Mouse (Mus musculus): Measurements from ENCODE around the gene Stum. TPM values are rescaled to one million over a fixed set of nuclear protein-coding genes. Genes with fewer than 3 reads are reported as not detected.

Gene Stum
- polyA plus RNA-seq, 1 experiment from 2014 or later = 0.45 TPM

DNA sequence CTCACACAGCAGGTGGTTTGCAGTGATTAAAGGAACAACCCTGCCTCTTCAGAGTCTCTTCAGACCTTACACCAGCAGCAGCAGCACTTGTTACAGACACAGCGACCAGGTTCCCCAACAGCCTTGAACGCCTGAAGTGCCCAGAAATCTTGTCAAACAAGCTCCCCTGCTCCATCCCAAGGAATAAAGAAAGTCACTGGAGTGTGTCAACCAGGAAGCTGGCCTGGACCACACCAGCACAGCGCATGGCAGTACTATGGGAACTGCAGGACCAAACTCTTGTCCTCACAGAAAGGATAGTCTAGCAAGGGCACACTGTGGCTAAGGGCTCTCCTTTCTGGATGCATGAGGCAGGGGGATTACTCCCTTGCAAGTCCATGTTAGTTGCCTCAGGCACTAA is 38.9 kb downstream of the Stum start:
- WGBS = 54% methylated on average over 3 of the region's 3 CpGs
- H3K27ac ChIP-seq (replicated peaks in 1 of 2; ENCODE audit: control insufficient read depth in 1 of 2, insufficient read depth in 1 of 2, low read depth in 2 of 2, low read length in 2 of 2) = no peak overlapping the region
- ATAC-seq (ENCODE audit: insufficient number of reproducible peaks, insufficient read depth, low FRiP score, low read depth) = no peak
- no peaks in the 10 kb centered on the region; a peak in 1 of 4 replicates for H3K4me1 ChIP-seq (ENCODE audit: control insufficient read depth in 2 of 2, insufficient read depth in 2 of 2, low read length in 2 of 2)
- no peak overlapping the region for H3K4me3 ChIP-seq (ENCODE audit: control insufficient read depth in 1 of 2, insufficient read depth in 1 of 2, low read depth in 1 of 2, low read length in 2 of 2)
- peaks cover 46% of the 10 kb centered on the region for H3K27me3 ChIP-seq (ENCODE audit: control insufficient read depth, insufficient read depth, low read length)
- H3K9me3 ChIP-seq (ENCODE audit: control insufficient read depth, low read length) = no peaks in the 10 kb centered on the region
- no peak overlapping the region for H3K4me2 ChIP-seq (ENCODE audit: low read length)
- H3K36me3 ChIP-seq (ENCODE audit: control insufficient read depth, insufficient read depth, low read length) = no peaks in the 10 kb centered on the region
- H3K9ac ChIP-seq (ENCODE audit: low read length) = no peak overlapping the region

- peaks cover 71% of the 10 kb centered on the region for H3K27me3 ChIP-seq (ENCODE audit: control insufficient read depth, insufficient read depth, low read length)
- 62% methylated on average over 4 of the region's 4 CpGs for WGBS
- no peak for ATAC-seq (ENCODE audit: insufficient number of reproducible peaks, insufficient read depth, low FRiP score, low read depth)
Observed at GRCm38 (mm10) chr1:180439496-180439895, 43.8 kb downstream of the Stum start.

GRCm38 (mm10) chr1:180434925-180435324 is 48.4 kb downstream of the Stum start:
- H3K4me3 ChIP-seq (ENCODE audit: control insufficient read depth in 1 of 2, insufficient read depth in 1 of 2, low read depth in 1 of 2, low read length in 2 of 2) = no peak overlapping the region
- H3K36me3 ChIP-seq (ENCODE audit: control insufficient read depth, insufficient read depth, low read length) = no peaks in the 10 kb centered on the region
- no peaks in the 10 kb centered on the region for H3K9me3 ChIP-seq (ENCODE audit: control insufficient read depth, low read length)
- H3K9ac ChIP-seq (ENCODE audit: low read length) = no peak overlapping the region
- ATAC-seq (ENCODE audit: insufficient number of reproducible peaks, insufficient read depth, low FRiP score, low read depth) = no peak
- H3K27ac ChIP-seq (replicated peaks in 1 of 2; ENCODE audit: control insufficient read depth in 1 of 2, insufficient read depth in 1 of 2, low read depth in 2 of 2, low read length in 2 of 2) = no peak overlapping the region
- WGBS = 10% methylated on average over 9 of the region's 9 CpGs
- peaks cover 2% of the 10 kb centered on the region in 2 experiments; a peak in 2 of 4 replicates for H3K4me1 ChIP-seq (ENCODE audit: control insufficient read depth in 2 of 2, insufficient read depth in 2 of 2, low read length in 2 of 2)
- H3K4me2 ChIP-seq (ENCODE audit: low read length) = no peak overlapping the region
- H3K27me3 ChIP-seq (ENCODE audit: control insufficient read depth, insufficient read depth, low read length) = peaks cover 73% of the 10 kb centered on the region

More at GRCm38 (mm10) chr1:180439496-180439895, 43.8 kb downstream of the Stum start:
- no peaks in the 10 kb centered on the region for H3K36me3 ChIP-seq (ENCODE audit: control insufficient read depth, insufficient read depth, low read length)
- no peak overlapping the region for H3K4me3 ChIP-seq (ENCODE audit: control insufficient read depth in 1 of 2, insufficient read depth in 1 of 2, low read depth in 1 of 2, low read length in 2 of 2)
- H3K4me2 ChIP-seq (ENCODE audit: low read length) = no peak overlapping the region
- H3K27ac ChIP-seq (replicated peaks in 1 of 2; ENCODE audit: control insufficient read depth in 1 of 2, insufficient read depth in 1 of 2, low read depth in 2 of 2, low read length in 2 of 2) = no peak overlapping the region
- no peaks in the 10 kb centered on the region for H3K4me1 ChIP-seq (ENCODE audit: control insufficient read depth in 2 of 2, insufficient read depth in 2 of 2, low read length in 2 of 2)
- H3K9ac ChIP-seq (ENCODE audit: low read length) = no peak overlapping the region
- no peaks in the 10 kb centered on the region for H3K9me3 ChIP-seq (ENCODE audit: control insufficient read depth, low read length)

DNA sequence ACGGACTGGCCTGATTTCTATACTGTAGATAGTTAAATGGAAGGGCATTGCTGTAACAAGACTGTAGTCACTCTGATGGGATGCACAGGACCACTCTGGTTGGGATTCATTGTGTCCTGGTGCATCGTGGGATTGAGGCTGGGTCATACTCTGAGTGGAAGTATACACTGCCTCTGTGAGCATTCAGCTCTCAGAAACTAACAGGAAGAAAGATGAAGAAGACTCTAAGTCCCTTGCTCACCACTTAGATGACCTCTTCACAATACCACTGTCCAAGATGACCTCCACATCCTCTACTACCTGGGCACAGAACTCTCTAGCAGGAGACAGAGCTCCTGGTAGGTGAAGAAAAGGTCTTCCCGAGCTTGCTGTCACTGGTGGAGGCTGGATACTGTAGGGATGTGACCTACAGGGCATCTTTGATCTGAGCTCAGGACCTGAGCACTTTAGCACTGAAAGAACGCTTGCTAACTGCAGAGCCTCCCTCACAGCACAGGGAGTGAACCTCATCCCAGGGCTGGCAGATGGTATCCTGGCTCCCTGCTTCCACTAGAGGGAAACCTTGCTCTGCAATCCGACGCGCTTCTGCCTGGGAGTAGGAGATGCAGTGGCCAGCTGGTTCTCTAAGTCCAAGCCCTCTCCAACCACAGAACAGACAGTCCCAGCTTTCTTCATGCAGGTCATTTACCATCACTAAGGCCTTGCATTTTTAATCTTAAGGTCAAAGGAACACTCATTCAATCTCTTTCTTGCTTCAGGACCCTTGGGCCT is 49.3 kb downstream of the Stum start:
- H3K36me3 ChIP-seq (ENCODE audit: control insufficient read depth, insufficient read depth, low read length) = no peaks in the 10 kb centered on the region
- no peaks in the 10 kb centered on the region for H3K9me3 ChIP-seq (ENCODE audit: control insufficient read depth, low read length)
- ATAC-seq (ENCODE audit: insufficient number of reproducible peaks, insufficient read depth, low FRiP score, low read depth) = no peak
- H3K4me2 ChIP-seq (ENCODE audit: low read length) = no peak overlapping the region
- H3K27ac ChIP-seq (replicated peaks in 1 of 2; ENCODE audit: control insufficient read depth in 1 of 2, insufficient read depth in 1 of 2, low read depth in 2 of 2, low read length in 2 of 2) = no peak overlapping the region
- 16% methylated on average over 7 of the region's 7 CpGs for WGBS
- H3K4me1 ChIP-seq (ENCODE audit: control insufficient read depth in 2 of 2, insufficient read depth in 2 of 2, low read length in 2 of 2) = peaks cover 2% of the 10 kb centered on the region in 2 experiments; a peak in 3 of 4 replicates
- H3K4me3 ChIP-seq (ENCODE audit: control insufficient read depth in 1 of 2, insufficient read depth in 1 of 2, low read depth in 1 of 2, low read length in 2 of 2) = no peak overlapping the region
- no peak overlapping the region for H3K9ac ChIP-seq (ENCODE audit: low read length)
- H3K27me3 ChIP-seq (ENCODE audit: control insufficient read depth, insufficient read depth, low read length) = peaks cover 68% of the 10 kb centered on the region

DNA sequence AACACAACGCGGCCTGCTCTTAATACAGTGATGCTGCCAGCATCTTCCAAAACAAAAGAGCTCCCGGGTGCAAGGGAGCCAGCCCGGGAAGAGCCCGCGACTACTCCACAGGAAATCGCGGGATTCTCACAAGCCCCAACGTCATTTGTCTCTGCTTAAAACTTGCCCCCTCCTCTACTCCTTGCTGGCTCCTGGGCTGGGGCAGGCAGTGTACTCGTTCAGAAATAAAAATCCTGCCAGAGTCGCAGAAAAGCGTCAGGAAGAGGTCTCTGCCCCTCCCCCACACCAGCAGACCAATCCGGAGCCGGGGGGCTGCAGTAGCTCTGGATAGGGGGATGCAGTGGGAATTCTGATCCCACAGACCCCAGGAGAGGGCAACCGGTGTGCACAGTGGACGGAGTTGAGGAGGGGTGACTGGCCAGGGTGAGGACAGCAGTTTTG is 50.2 kb downstream of the Stum start:
- WGBS = 1% methylated on average over 16 of the region's 16 CpGs
- Histone ChIP-seq H3K4me3 (ENCODE audit: control insufficient read depth in 1 of 2, insufficient read depth in 1 of 2, low read depth in 1 of 2, low read length in 2 of 2) (peak overlapping the region; percentile 8 to 17; a peak in 3 of 4 replicates), H3K9ac (ENCODE audit: low read length) (peak overlapping the region; percentile 62), H3K27ac (replicated peaks in 1 of 2; ENCODE audit: control insufficient read depth in 1 of 2, insufficient read depth in 1 of 2, low read depth in 2 of 2, low read length in 2 of 2) (no peak overlapping the region), H3K36me3 (ENCODE audit: control insufficient read depth, insufficient read depth, low read length) (no peaks in the 10 kb centered on the region), H3K9me3 (ENCODE audit: control insufficient read depth, low read length) (no peaks in the 10 kb centered on the region), H3K4me1 (ENCODE audit: control insufficient read depth in 2 of 2, insufficient read depth in 2 of 2, low read length in 2 of 2) (peaks cover 2 to 4% of the 10 kb centered on the region in 2 experiments; a peak in 3 of 4 replicates), H3K4me2 (ENCODE audit: low read length) (peak overlapping the region; percentile 57), H3K27me3 (ENCODE audit: control insufficient read depth, insufficient read depth, low read length) (peaks cover 60% of the 10 kb centered on the region)
- no peak for ATAC-seq (ENCODE audit: insufficient number of reproducible peaks, insufficient read depth, low FRiP score, low read depth)

- peaks cover 9 to 11% of the 10 kb centered on the region in 2 experiments; a peak in 3 of 4 replicates for H3K4me1 ChIP-seq (ENCODE audit: control insufficient read depth in 2 of 2, insufficient read depth in 2 of 2, low read length in 2 of 2)
- H3K4me3 ChIP-seq (ENCODE audit: control insufficient read depth in 1 of 2, insufficient read depth in 1 of 2, low read depth in 1 of 2, low read length in 2 of 2) = no peak overlapping the region
- peaks cover 48% of the 10 kb centered on the region for H3K27me3 ChIP-seq (ENCODE audit: control insufficient read depth, insufficient read depth, low read length)
- no peak for ATAC-seq (ENCODE audit: insufficient number of reproducible peaks, insufficient read depth, low FRiP score, low read depth)
- H3K27ac ChIP-seq (replicated peaks in 1 of 2; ENCODE audit: control insufficient read depth in 1 of 2, insufficient read depth in 1 of 2, low read depth in 2 of 2, low read length in 2 of 2) = no peak overlapping the region
- H3K9ac ChIP-seq (ENCODE audit: low read length) = no peak overlapping the region
- H3K36me3 ChIP-seq (ENCODE audit: control insufficient read depth, insufficient read depth, low read length) = no peaks in the 10 kb centered on the region
- WGBS = 57% methylated on average over 12 of the region's 12 CpGs
- no peaks in the 10 kb centered on the region for H3K9me3 ChIP-seq (ENCODE audit: control insufficient read depth, low read length)
- H3K4me2 ChIP-seq (ENCODE audit: low read length) = no peak overlapping the region
Observed at GRCm38 (mm10) chr1:180431833-180432232, 51.5 kb downstream of the Stum start.

DNA sequence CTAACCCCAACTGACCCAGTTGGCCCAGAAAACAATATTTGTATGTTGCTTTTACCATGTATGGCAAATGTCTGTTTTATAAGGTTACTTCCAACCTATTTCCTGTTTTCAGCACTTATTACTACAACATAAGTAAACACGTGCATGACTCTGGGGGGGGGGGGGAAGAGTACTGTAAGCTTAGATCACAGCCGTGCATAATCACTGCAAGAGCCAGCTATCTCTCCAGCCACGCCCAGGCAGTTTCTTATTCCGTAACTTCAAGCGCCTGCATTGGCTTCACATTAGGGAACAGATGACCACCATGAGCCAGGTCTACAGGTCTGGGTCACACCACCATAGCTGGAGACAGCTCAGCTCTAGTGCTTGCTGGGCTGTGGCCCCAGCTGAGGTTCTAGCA is 53.5 kb downstream of the Stum start:
- H3K4me2 ChIP-seq (ENCODE audit: low read length) = no peak overlapping the region
- no peak overlapping the region for H3K9ac ChIP-seq (ENCODE audit: low read length)
- H3K36me3 ChIP-seq (ENCODE audit: control insufficient read depth, insufficient read depth, low read length) = no peaks in the 10 kb centered on the region
- WGBS = 46% methylated on average over 5 of the region's 5 CpGs
- no peak overlapping the region for H3K27ac ChIP-seq (replicated peaks in 1 of 2; ENCODE audit: control insufficient read depth in 1 of 2, insufficient read depth in 1 of 2, low read depth in 2 of 2, low read length in 2 of 2)
- H3K4me3 ChIP-seq (ENCODE audit: control insufficient read depth in 1 of 2, insufficient read depth in 1 of 2, low read depth in 1 of 2, low read length in 2 of 2) = no peak overlapping the region
- H3K4me1 ChIP-seq (ENCODE audit: control insufficient read depth in 2 of 2, insufficient read depth in 2 of 2, low read length in 2 of 2) = peaks cover 9 to 11% of the 10 kb centered on the region in 2 experiments; a peak in 3 of 4 replicates
- peaks cover 29% of the 10 kb centered on the region for H3K27me3 ChIP-seq (ENCODE audit: control insufficient read depth, insufficient read depth, low read length)
- no peaks in the 10 kb centered on the region for H3K9me3 ChIP-seq (ENCODE audit: control insufficient read depth, low read length)
- no peak for ATAC-seq (ENCODE audit: insufficient number of reproducible peaks, insufficient read depth, low FRiP score, low read depth)

Data from heart, embryonic 14.5 days (tissue).